Mouse (Mus musculus): ENCODE measurements around the gene Mysm1. TPM values are rescaled to one million over a fixed set of nuclear protein-coding genes. Genes with fewer than 3 reads are reported as not detected.

Mysm1 gene
- polyA plus RNA-seq, 1 experiment from 2014 or later, result 23.6 TPM

DNA sequence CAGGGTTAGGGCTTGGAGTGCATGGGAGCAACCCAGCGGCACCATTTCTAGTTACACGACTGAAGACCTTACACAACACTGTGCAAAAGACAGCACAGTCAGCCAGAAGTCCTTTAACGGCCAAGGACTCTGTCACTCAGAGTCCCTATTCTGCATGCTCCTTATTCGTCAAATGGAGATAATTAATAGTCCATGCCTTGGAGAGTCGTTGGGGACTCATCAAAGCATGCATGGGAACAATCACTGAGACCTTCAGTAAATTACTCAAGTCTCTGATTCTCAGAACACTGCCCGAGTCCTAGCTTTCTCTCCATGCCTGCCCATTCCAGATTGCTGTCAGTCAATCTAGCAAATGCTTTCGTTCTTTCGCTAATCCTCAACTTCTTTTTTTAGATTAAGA is 28.9 kb upstream of the Mysm1 start:
- Histone ChIP-seq H3K9ac (no peak overlapping the region), H3K36me3 (no peaks in the 10 kb centered on the region), H3K27ac (ENCODE audit: poor library complexity, severe bottlenecking) (no peak overlapping the region), H3K4me2 (no peak overlapping the region), H3K4me1 (replicated peaks) (no peaks in the 10 kb centered on the region), H3K27me3 (replicated peaks) (no peaks in the 10 kb centered on the region), H3K9me3 (replicated peaks) (no peaks in the 10 kb centered on the region), H3K4me3 (no peak overlapping the region)
- 67% methylated on average over 8 of the region's 8 CpGs for WGBS
- no peak for ATAC-seq (ENCODE audit: insufficient number of reproducible peaks, low FRiP score)

DNA sequence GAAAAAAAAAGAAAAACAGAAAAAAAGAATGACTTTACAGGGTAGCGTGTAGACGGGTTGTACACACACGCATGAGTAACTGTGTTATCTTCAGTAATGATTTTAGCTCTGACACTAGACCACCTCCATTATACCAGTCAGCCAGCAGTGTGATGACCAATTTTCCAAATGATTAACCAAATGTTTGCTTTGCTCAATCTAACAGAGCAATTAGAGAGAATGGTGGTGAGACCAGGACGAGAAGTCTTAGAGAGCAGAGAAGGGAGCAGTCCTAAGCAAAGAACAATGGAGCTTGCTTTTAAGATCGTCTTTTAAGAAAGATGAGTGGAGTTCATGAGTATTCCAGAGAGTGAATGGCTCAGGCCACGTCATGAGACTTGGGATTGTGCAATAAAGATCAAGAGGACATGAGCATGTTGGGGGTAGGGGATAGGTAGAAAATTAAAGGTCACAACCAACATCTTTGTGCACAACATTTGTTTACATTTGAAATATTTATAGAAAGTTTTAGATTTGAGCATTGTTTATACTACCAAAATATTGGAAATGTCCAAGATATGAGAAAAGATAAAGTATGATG is 26.4 kb upstream of the Mysm1 start:
- Histone ChIP-seq H3K4me2 (no peak overlapping the region), H3K27me3 (replicated peaks) (no peaks in the 10 kb centered on the region), H3K4me1 (replicated peaks) (no peaks in the 10 kb centered on the region), H3K36me3 (no peaks in the 10 kb centered on the region), H3K4me3 (no peak overlapping the region), H3K27ac (ENCODE audit: poor library complexity, severe bottlenecking) (no peak overlapping the region), H3K9me3 (replicated peaks) (no peaks in the 10 kb centered on the region), H3K9ac (no peak overlapping the region)
- WGBS, result 79% methylated on average over 6 of the region's 6 CpGs
- ATAC-seq (ENCODE audit: insufficient number of reproducible peaks, low FRiP score), result no peak

DNA sequence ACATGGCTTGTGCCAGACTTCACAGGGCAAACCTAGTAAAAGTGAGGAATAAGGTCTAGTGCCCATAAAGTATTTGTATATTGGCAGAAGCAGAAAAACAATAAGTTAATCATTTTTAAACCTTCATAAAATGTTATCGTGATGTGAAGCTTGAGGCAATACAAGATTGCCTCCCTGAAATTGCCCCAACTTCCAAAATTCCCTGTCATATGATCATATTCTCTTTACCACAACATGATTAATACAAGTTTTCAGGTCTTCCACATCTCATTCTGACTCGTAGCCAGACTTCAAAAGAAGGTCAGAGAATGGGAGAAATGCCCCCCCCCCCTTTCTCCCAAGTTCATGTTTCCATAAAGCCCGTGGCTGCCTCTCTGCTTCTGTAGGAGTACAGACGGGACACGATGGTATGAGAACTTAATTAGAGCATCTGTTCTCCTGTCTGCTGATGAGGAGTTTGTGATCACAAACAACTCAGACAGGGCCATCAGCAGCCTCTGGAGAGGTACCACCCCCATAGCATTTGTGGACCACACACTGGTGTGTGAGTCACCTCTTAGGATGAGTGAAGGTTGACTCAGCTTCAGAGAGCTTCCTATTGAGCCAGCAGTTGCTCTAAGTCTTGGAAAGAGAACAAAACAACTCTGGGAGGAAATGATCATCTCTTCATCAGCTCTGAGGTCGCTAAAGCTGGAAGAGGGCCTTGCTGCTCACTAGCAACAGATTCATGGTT is 22.3 kb upstream of the Mysm1 start:
- no peaks in the 10 kb centered on the region for H3K4me1 ChIP-seq (replicated peaks)
- H3K4me2 ChIP-seq, result no peak overlapping the region
- no peak overlapping the region for H3K9ac ChIP-seq
- no peak overlapping the region for H3K4me3 ChIP-seq
- 57% methylated on average over 6 of the region's 6 CpGs for WGBS
- no peaks in the 10 kb centered on the region for H3K36me3 ChIP-seq
- no peaks in the 10 kb centered on the region for H3K9me3 ChIP-seq (replicated peaks)
- no peak for ATAC-seq (ENCODE audit: insufficient number of reproducible peaks, low FRiP score)
- H3K27ac ChIP-seq (ENCODE audit: poor library complexity, severe bottlenecking), result no peak overlapping the region
- no peaks in the 10 kb centered on the region for H3K27me3 ChIP-seq (replicated peaks)

DNA sequence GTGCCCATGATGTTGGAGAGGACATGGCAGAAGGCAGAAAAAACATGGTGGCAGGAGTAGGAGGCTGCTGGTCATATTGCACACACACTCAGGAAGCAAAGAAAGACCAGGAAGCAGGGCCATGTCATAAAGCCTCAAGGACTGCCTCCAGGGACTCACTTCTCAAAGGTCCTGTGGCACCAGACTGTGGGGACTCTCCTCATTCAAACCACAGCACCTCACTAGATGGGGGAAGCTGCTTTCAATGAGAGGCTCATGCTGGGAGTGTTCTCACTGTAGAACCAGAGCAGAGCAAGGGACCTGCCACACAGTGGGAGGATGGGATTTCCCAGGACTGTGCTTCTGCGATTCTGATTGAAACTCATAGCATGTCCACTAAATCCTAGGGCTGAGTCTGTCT is 21.2 kb upstream of the Mysm1 start:
- Histone ChIP-seq H3K36me3 (no peaks in the 10 kb centered on the region), H3K9ac (no peak overlapping the region), H3K9me3 (replicated peaks) (no peaks in the 10 kb centered on the region), H3K4me3 (no peak overlapping the region), H3K27ac (ENCODE audit: poor library complexity, severe bottlenecking) (no peak overlapping the region), H3K4me1 (replicated peaks) (no peaks in the 10 kb centered on the region), H3K27me3 (replicated peaks) (no peaks in the 10 kb centered on the region), H3K4me2 (no peak overlapping the region)
- no peak for ATAC-seq (ENCODE audit: insufficient number of reproducible peaks, low FRiP score)
- 64% methylated on average over 1 of the region's 1 CpGs for WGBS

DNA sequence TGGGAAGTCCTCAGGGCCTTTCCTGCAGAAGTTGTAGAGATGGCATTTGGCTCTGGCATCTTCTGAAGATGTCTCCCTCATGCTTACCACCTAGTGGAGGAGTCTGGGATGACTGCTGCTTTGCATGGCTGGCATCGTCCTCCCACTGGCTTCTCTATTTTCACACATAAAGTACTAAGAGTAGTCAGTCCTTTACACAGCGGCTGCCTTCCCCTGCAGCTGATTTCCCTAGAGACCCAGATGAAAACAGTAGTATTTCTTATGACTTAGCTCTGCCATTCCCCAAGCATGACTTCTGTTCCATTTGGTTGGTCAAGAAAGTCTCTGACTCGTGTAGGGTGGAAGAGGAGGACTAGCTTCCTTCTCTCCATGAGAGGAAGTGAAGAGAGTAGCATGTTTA is 20.3 kb upstream of the Mysm1 start:
- no peak overlapping the region for H3K27ac ChIP-seq (ENCODE audit: poor library complexity, severe bottlenecking)
- no peak for ATAC-seq (ENCODE audit: insufficient number of reproducible peaks, low FRiP score)
- 61% methylated on average over 3 of the region's 3 CpGs for WGBS

DNA sequence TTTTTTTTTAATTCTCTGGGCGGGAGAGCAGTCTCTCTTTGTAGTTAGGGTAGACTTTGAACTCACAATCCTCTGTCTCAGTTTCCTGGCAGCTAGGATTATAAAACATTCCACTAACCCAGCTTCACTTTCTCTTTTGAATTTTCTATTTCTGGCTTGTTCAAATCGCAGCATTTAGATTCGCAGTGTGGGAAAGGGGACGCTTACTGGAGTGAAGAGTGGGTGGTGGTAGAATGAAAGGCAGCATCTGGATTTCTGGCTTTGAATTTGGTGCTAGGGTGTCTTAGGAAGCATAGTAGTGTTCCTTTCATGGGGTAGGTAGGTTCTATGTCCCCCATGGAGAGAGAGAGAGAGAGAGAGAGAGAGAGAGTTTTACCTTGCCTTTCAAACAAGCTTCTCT is 17.0 kb upstream of the Mysm1 start:
- Histone ChIP-seq H3K9ac (no peak overlapping the region), H3K4me2 (no peak overlapping the region), H3K4me3 (no peak overlapping the region), H3K27me3 (replicated peaks) (no peaks in the 10 kb centered on the region), H3K36me3 (no peaks in the 10 kb centered on the region), H3K27ac (ENCODE audit: poor library complexity, severe bottlenecking) (no peak overlapping the region), H3K4me1 (replicated peaks) (no peaks in the 10 kb centered on the region), H3K9me3 (replicated peaks) (no peaks in the 10 kb centered on the region)
- 78% methylated on average over 4 of the region's 4 CpGs for WGBS
- ATAC-seq (ENCODE audit: insufficient number of reproducible peaks, low FRiP score), result no peak

More for the DNA sequence above, 20.3 kb upstream of the Mysm1 start:
- Histone ChIP-seq H3K4me2 (no peak overlapping the region), H3K36me3 (no peaks in the 10 kb centered on the region), H3K27me3 (replicated peaks) (no peaks in the 10 kb centered on the region), H3K4me3 (no peak overlapping the region), H3K9me3 (replicated peaks) (no peaks in the 10 kb centered on the region), H3K4me1 (replicated peaks) (no peaks in the 10 kb centered on the region), H3K9ac (no peak overlapping the region)

DNA sequence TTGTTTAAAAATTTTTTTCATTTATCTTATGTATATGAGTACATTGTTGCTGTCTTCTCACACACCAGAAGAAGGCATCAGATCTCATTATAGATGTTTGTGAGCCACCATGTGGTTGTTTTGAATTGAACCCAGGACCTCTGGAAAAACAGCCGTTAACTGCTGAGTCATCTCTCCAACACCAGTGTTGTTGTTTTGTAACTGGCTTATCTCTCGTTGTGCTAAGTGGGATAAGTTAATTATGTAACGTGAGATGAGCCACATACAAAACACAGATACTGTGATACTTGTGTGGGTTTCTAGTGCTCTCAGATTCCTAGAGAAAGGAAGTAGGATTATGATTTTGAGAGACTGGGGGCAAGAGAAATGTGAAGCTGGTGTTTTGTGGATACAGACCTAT is 11.3 kb upstream of the Mysm1 start:
- no peak overlapping the region for H3K9ac ChIP-seq
- 22% methylated on average over 3 of the region's 3 CpGs for WGBS
- H3K27me3 ChIP-seq (replicated peaks), result no peaks in the 10 kb centered on the region
- no peak overlapping the region for H3K4me2 ChIP-seq
- no peak overlapping the region for H3K4me3 ChIP-seq
- no peaks in the 10 kb centered on the region for H3K9me3 ChIP-seq (replicated peaks)
- 0 out of 2 replicates have a peak, but pooled peaks cover 5% of the 10 kb centered on the region for H3K4me1 ChIP-seq (replicated peaks)
- no peaks in the 10 kb centered on the region for H3K36me3 ChIP-seq
- ATAC-seq (ENCODE audit: insufficient number of reproducible peaks, low FRiP score), result 0 out of 2 replicates have a peak, but pooled peaks have one; percentile 53
- no peak overlapping the region for H3K27ac ChIP-seq (ENCODE audit: poor library complexity, severe bottlenecking)

DNA sequence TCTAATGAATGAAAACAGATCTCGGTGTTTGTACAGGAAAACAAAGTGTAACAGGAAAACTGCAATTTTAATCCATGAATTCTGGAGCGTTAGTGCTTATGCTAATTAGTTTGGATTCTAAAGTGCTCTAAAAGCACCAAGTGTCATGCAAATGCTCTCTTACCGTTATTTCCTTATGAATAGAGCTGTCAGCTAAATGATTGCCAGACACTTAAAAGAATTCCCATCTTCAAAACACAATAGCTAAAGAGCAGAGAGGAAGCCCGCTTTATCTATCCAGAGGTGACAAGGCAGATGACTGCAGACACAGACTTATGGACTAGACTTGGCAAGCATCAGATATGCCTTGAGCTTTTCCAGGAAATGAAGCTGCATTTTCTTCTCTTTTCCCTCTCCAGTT is 8.8 kb upstream of the Mysm1 start:
- Histone ChIP-seq H3K27me3 (replicated peaks) (no peaks in the 10 kb centered on the region), H3K36me3 (no peaks in the 10 kb centered on the region)
- 34% methylated on average over 4 of the region's 4 CpGs for WGBS

DNA sequence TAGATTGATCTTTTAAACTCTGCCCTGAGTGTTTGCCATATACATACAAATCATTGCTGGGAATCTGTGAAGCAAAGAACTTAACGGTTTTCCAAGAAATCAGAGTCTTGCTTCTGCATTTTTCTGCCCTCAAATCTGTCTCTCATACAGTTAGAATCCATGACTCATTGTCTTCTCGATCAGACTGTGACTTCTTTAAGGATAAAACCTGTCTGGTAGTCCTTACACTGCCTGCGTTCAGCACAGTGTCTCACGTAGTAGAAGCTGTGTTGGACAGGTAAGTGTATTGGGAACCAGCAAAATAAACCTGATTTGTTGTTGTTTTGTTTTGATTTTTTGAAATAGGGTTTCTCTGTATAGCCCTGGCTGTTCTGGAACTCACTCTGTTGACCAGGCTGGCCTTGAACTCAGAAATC is 608 bp upstream of the Mysm1 start:
- peaks cover 10% of the 10 kb centered on the region; the same call in 1 of the 2 replicates for H3K36me3 ChIP-seq

More for the DNA sequence above, 8.8 kb upstream of the Mysm1 start:
- no peak for ATAC-seq (ENCODE audit: insufficient number of reproducible peaks, low FRiP score)
- 0 out of 2 replicates have a peak, but pooled peaks cover 5% of the 10 kb centered on the region for H3K4me1 ChIP-seq (replicated peaks)
- H3K9ac ChIP-seq, result no peak overlapping the region
- H3K9me3 ChIP-seq (replicated peaks), result no peaks in the 10 kb centered on the region
- no peak overlapping the region for H3K4me2 ChIP-seq
- H3K4me3 ChIP-seq, result no peak overlapping the region
- no peak overlapping the region for H3K27ac ChIP-seq (ENCODE audit: poor library complexity, severe bottlenecking)

DNA sequence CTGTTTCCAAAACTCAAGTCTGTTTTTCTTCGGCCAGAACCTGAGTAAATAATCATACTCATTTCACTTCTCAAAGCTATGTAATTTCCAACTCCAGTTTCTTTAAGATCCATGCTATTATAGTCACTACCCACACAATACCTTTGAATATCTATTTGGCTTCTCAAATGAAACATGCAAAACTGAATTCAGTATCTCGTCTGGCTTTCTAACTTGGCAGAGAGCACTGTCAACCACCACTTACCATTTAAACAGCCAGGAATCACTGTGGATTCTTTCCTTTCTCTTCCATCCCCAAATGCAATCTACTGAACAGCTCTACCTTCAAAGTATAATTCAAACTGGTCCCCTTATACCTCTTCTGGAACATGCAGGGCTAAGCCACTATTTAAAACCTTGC is 5.6 kb downstream of the Mysm1 start:
- ATAC-seq (ENCODE audit: insufficient number of reproducible peaks, low FRiP score), result no peak
- Histone ChIP-seq H3K4me3 (no peak overlapping the region), H3K27ac (ENCODE audit: poor library complexity, severe bottlenecking) (no peak overlapping the region), H3K36me3 (peaks cover 26% of the 10 kb centered on the region), H3K9me3 (replicated peaks) (no peaks in the 10 kb centered on the region), H3K4me2 (no peak overlapping the region), H3K27me3 (replicated peaks) (no peaks in the 10 kb centered on the region), H3K9ac (no peak overlapping the region), H3K4me1 (replicated peaks) (peaks cover 13% of the 10 kb centered on the region)
- WGBS, result 91% methylated on average over 2 of the region's 2 CpGs

More for the DNA sequence above, 608 bp upstream of the Mysm1 start:
- H3K9ac ChIP-seq, result peak overlapping the region; percentile 76
- H3K4me1 ChIP-seq (replicated peaks), result peaks cover 13% of the 10 kb centered on the region
- no peak overlapping the region for H3K27ac ChIP-seq (ENCODE audit: poor library complexity, severe bottlenecking)
- 45% methylated on average over 4 of the region's 4 CpGs for WGBS
- peak overlapping the region; percentile 81 for H3K4me2 ChIP-seq
- no peak for ATAC-seq (ENCODE audit: insufficient number of reproducible peaks, low FRiP score)
- H3K4me3 ChIP-seq, result peak overlapping the region; percentile 71
- no peaks in the 10 kb centered on the region for H3K9me3 ChIP-seq (replicated peaks)
- H3K27me3 ChIP-seq (replicated peaks), result no peaks in the 10 kb centered on the region

DNA sequence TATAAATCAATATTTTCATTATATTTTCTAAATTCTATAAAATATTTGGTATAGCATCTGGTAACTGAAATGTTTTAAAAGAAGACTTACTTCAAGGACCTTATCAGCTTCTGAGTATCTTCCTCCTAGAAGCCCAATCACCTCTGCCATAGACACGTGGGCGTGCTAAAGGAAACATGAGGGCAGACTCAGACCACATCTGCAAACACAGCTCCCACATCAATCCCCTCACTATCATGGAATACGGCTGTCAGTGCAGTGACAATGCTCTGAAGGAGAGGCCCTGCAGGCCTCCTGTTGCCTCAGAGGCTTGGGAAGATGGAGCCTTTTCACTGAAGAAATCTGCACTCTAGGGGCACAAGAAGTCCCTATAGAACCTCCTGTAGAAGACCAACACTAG is 26.1 kb downstream of the Mysm1 start:
- 74% methylated on average over 3 of the region's 3 CpGs for WGBS
- H3K9me3 ChIP-seq (replicated peaks), result no peaks in the 10 kb centered on the region
- H3K27me3 ChIP-seq (replicated peaks), result no peaks in the 10 kb centered on the region
- no peak overlapping the region for H3K4me2 ChIP-seq
- H3K9ac ChIP-seq, result no peak overlapping the region
- H3K36me3 ChIP-seq, result peaks cover 47% of the 10 kb centered on the region
- no peak overlapping the region for H3K27ac ChIP-seq (ENCODE audit: poor library complexity, severe bottlenecking)
- no peak overlapping the region for H3K4me3 ChIP-seq
- no peak for ATAC-seq (ENCODE audit: insufficient number of reproducible peaks, low FRiP score)
- H3K4me1 ChIP-seq (replicated peaks), result no peaks in the 10 kb centered on the region
